Mouse (Mus musculus) retina, postnatal 1 day (tissue): ENCODE results near the gene Tmem132c.
"Not testable (repeated sequence)": the region's sequence is repeated elsewhere in the genome, so short reads cannot be mapped to it uniquely, and the experiment has no call there.

ENCODE experiments used
- DNase-seq: peaks from one replicate; pipeline ENCODE4 v3.0.0-alpha.2; 2012

The Tmem132c gene

DNA sequence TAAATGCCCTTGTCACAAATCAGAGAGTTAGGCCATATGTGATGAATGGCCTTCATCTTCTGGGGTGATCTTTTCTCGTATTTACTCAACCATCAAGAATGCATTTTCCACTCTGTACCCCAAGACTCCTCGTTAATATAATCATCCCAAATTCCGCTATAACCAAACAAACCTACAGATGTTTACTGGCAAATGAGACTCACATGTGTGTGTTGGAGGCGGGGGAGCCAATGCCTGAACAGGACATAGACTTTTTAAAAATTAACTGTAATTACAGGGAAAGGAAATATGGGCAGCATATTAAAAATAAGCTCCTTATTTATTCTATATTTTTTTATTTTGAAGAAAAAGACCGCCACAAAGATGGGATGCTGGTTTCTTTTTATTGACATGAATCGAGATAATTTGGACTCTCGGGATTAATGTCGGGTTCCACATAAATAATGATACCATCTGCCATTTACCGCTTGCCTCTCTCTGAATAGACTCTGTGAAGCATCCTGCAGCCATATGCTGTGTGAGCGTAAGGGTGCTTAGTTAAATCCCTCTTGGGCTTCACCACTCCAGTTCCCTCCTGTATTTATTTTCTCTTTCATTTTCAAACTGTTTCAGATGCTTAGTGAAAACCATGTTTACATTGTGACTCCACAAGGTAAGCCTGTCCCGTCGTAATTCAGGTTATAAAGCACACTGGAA, 105.6 kb downstream of the Tmem132c start:
- DNase-seq: peak; percentile 71

DNA sequence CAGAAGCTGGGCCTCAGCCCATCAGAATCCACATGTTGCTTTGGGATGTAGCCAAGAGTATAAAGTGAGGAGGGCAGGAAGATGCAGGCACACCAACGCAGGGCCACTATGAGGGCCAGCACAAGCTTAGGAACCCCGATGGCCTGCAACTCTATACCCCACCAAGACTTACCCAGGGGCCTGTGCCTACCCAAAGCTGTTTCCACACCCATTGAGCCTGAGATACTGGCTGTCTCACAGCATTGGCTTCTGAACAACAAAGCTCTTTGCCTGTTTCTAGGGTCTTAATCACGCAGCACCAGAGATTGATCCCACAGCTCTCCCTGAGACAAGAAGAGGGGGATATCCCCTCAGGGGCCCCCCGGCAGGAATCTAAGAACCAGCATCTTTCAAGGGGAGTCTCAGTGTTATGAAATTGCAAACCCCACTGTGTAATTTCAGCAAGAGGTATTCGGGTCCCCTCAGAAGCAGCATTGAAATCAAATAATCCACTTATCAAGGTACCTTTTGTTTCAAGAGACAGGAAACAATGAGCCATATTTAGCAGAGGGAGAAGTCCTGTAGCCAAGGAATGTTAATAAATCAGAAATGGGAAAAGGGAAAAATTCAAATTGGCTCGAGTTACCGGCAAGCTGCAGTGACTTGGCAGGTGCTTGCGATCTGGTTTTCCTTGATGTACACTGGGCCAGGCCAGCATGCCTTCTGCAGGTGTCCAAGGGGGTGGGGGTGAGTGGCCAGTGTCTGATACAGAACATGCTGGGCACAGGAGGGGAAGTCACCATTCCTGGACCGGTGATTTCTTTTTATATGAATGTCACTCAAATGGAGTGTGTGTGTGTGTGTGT, 107.8 kb downstream of the Tmem132c start:
- no peak for DNase-seq

DNA sequence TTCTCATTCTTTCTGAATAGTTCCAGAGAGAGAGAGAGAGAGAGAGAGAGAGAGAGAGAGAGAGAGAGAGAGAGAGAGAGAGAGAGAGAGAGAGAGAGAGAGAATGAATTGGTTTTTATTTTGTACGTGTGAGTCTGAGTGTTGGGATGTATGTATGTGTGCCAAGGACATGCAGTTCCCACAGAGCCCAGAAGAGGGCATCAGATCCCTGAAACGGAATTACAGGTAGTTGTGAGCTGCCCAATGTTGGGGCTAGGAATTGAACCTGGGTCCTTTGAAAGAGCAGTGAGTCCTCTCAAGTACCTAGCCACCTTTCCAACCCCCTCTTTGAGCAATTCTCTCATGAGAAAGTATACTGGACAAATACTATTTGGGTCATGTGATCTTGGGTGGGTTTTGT, 111.4 kb downstream of the Tmem132c start:
- no peak for DNase-seq

DNA sequence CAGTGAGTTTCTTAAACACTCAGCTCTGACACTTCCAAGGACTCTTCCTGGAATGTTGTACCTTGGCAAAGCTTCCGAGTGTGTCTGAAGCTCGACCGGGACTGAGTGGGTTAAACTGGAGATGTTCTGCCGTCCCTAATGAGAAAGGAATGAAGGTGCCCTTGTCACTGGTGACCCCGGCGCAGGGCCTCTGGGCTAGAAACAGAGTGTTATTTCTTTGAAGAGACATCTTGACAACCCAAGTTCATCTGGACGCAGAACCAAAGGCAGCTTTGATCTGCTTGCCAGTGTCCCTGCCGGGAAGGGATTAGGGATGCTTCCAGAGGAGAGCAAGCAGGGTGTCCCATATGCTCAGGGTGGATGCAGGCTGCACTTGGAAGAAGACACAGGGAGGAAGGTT, 114.2 kb downstream of the Tmem132c start:
- peak; percentile 46 for DNase-seq

DNA sequence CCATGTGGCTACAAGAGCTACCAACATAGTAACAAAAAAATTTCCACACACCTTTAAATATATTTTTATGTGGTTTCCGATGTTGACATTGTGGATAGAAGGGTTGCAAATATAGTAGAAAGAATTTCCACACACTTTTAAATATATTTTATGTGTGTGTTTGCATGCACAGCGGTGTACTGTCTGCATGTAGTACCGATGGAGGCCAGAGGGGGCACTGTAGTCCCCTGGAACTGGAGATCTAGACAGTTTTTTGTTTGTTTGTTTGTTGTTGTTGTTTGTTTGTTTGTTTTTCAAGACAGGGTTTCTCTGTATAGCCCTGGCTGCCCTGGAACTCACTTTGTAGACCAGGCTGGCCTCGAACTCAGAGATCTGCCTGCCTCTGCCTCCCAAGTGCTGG, 116.3 kb downstream of the Tmem132c start:
- not testable (repeated sequence) for DNase-seq

DNA sequence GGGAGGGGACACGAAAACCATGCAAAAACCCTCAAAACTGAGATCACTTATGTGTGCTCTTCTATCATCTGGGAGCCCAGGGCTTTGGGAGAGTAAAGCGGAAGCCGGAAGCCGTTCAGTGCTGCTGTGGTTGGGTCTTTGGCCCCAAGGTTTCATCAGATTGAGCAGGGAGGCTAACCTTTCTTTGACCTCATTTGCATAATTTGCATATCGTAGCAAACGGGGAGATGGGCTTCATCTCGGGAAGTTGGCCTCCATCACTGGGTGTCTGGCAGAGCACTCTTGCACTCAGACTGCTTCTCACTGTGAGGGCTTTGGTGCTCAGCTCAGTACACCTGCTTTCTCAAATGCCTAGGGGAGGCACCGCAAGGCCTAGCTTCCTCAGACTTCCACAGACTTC, 119.5 kb downstream of the Tmem132c start:
- DNase-seq: no peak

DNA sequence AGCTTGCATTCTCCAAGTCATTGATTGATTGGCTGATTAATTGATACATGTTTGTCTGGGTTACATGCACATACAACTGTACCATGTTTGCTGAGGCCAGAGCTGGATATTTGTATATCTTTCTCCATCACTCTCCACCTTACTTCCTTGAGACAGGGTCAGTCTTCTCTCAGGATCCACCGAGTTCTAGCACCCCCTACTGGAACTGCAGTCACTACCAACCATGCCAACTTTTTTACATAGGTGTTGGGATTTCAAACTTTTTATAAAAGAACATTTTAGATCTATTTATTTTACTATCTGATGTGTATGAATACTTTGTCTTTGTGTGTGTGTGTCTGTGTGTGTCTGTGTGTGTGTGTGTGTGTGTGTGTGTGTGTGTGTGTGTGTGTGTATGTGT, 123.5 kb downstream of the Tmem132c start:
- DNase-seq: no peak

DNA sequence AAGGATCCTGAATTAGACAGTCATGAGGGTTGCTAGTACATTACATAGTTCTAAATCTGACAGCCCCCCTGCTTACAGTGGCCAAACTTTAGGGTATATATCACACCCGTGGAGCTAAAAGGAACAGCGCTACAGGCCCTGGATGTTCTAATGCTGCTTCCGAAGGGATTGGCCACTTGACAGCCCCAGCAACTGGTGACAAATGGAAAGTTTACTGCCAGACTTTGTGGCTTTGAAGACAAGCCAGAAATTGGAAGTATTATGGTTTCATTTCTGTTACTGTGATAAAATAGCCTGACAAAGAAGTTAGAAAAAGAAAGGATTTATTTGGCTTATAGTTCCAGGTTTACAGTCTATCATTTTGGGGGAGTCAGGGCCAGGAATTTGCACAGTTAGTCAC, 126.6 kb downstream of the Tmem132c start:
- DNase-seq: no peak

DNA sequence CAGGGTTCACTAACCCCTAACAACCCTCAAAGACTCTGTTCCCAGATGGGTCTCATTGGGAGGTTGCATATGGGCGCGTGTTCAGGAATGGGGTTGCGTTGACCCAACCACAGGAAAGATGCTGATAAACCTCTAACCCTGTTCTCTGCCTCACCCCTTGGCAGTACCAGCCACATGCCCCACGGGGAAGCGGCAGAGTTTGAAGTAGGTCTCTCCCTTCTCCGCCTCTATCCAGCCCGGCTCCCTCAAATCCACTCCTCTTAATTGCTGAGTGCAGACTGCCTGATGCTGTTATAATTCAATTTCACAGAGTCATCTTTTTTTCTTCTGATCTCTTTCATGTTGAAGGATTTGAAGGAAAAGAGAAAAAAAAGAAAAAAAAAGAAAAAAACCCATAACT, 128.2 kb downstream of the Tmem132c start:
- no peak for DNase-seq

DNA sequence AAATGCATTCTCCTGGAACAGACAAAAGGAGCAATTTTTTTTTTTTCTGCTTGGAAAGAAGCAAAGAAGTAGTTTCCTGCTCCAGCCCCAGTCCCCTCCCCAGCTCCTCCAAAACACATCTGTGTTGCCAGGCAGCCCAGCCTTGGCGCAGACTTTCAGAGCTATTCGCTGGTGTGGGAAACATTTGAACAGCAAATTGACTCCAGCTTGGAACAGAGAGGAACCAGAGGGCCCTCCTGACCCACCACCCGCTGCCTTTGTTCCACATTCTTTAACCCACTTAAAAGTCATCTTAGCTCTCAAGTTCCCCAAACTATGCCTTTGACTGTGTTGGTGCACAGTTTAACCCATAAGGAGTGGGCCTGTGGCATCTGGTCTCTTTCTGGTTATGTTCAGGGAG, 128.9 kb downstream of the Tmem132c start:
- DNase-seq: no peak

DNA sequence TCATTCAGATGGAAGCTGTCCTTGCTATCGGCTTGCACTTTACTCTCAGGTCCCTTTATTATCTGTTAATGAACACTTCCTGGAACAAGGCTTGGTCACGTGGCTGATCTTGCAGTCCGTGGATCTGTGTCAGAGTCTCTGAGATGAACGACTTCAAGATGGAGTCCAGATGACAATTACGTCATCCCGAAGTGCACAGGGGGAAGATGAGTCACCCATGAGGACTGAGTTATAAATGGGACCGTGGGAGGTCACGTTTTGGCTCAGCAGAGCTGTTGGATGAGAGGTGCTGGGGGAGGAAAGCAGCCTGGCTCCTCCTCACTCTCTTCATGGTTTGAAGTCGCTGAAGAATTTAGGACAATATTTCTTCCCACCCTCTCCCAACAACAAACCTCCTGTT, 132.6 kb downstream of the Tmem132c start:
- no peak for DNase-seq

DNA sequence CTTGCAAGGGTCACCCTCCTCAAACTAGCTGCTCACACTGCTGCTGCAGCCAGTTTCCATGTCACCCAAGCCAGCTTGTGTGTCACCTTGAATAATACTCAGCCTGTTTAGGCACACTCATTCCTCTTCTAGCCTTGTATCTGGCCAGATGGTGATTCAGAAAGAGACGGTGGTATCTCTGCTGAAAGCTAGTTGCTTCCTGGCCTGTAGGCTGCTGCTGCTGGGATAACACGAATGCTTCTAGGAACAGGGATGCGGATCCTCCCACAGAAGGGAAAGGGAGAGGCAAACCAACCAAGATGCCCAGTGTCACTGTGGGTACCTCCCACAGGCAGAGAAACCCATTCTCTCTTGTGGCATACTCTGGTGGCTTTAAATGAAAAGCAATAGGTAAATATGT, 134.0 kb downstream of the Tmem132c start:
- DNase-seq: no peak

DNA sequence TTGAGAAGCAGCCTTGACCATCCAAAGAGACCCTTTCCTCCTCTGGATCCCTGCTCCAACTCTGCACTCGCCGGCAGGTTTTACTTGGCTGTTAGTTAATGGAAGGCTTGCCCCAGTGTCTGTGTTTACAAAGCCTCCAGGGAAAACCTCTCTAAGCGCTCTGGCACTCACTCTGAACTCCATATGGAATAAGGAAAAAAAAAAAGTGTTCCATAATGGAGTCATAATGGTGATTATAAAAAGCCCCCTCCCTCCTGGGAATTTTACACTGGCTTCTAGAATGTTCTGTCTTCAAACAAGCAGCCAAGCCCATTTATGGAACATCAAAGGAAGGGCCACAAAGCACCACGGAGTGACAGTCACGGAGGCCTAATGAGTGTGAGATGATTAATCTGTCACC, 136.9 kb downstream of the Tmem132c start:
- DNase-seq: peak; percentile 23

DNA sequence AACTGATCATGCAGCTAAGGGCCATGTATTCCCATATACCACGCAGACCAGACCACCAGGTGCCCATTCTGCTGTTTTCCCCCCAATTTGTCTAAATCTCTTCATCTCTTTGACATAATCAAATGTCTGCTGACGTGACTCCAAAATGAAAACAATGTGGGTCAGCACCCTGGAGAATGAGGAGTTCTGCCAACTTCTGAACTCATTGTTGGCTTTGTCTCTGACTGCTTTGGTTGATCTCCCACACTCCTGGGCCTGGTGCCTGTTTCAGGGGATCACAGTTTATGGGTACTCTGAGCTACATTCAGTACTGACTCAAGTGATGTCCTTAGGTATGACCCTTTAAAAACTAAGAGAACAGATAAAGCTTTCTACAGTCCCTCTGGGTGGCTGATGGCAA, 137.7 kb downstream of the Tmem132c start:
- no peak for DNase-seq

DNA sequence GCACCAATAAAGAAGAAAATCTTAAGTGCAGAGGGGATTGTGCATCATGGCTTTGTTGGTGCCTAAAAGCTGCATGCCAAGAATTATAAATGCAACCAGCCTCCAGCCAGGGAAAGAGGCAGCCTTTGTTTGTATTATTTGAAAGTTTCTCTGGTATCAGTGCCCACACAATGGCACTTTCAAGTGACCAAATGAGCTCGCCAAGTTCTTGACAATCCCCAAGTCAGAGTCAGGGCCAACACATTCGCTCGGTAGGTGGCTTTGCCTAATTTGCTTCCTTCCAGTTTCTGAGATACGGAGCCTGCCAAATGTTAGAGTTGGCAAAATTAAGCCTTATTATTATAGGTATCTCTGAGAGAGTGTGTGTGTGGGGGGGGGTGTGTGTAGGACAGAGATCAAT, 139.6 kb downstream of the Tmem132c start:
- DNase-seq: no peak

DNA sequence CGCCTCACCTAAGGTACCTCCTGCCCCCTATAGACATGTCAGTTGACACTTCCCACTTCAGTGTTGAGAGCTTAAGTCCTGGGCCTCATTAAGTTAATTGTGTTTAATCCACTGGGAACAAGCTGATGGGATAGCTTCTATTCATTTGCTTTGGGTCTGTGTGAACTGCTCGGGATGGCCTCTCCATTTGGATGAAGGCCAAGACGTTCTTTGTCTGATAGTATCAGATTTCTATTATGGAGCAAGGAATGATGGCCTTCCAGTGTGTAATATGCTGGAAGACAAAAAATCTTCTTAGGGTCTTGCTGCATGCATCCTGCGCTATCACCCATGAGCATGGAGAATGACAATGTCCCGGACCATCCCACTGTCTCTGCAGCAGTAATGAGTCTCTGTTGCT, 141.0 kb downstream of the Tmem132c start:
- DNase-seq: peak; percentile 81

DNA sequence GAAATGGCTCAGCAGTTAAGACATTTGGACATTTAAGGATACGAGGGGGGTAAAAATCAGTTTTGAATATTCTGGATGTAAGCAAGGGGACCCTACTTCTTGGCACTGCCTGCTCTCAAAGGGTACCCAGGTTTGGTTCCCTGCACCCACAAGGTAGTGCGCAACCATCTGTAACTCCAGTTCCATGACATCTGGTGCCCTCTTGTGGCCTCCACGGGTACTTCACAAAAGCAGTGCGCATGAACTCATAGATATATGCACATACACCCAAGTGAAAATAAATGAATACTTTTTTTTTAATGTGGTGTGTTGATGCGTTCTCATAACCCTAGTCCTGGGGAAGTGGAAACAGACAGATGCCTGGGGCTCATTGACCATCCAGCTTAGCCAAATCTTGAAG, 149.6 kb downstream of the Tmem132c start:
- DNase-seq: no peak

DNA sequence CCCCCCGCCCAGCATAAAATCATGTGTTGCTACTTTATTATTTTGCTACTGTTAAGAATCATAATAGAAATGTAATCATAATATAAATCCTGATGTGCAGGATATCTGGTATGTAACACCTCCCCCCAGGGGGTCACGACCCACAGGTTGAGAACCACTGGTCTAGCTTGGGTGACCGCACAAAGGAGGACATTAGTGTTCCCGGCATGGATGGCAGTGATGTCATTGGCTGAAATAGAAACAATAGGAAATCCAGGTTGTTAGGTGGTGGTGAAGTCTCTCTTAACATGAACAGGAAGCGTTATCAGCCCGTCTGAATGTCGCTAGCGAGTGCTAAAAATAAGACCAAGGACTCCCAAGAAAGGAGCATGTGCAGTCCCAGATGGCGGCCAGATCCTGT, 155.3 kb downstream of the Tmem132c start:
- no peak for DNase-seq

DNA sequence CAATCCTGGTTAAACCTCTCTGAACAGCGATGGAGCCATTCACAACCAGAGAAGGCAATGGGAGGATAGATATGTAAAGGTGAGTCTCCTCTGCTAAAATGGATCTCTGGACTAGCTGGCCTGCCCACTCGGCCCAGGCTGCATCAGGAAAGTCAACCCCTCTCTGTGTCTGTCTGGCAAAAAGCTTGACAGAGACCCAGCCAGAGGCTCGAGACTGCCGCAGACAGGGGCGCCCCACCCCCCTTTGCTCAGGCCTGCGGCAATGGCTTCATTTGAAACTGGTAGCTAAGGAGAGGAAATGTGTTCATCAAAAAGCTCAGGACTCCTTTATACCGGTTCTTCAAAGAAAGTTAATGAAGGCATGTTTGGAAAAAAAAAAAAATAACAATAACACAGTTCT, 156.4 kb downstream of the Tmem132c start:
- DNase-seq: peak; percentile 26

DNA sequence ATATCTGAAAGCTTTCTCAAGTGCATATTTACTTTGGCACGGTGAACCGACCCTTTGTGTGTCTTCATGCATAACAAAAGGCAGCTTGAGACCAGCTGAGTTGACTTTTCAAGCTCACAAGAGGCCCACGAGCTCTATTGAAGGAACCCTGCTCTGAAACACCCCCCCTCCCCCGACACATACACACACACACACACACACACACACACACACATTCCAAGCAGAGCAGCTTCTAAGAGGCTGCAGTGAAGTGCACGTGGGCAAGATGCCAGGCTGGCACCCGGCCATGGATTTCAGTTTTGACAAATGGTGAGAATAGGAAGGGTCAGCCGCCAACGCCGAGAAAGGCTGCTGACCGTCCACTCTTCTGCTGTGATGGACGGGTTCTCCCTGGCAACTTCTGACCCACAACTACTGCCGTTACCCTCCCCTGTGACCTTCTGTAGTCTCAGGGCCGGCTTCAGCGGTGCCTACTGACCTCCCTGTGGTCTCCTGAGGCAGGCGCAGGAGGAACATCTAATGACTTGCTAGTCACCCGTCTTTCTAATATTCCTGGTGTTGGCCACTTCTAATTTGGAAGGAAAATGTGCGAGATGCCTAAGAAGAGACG, 163.9 kb downstream of the Tmem132c start:
- peak; percentile 85 for DNase-seq

DNA sequence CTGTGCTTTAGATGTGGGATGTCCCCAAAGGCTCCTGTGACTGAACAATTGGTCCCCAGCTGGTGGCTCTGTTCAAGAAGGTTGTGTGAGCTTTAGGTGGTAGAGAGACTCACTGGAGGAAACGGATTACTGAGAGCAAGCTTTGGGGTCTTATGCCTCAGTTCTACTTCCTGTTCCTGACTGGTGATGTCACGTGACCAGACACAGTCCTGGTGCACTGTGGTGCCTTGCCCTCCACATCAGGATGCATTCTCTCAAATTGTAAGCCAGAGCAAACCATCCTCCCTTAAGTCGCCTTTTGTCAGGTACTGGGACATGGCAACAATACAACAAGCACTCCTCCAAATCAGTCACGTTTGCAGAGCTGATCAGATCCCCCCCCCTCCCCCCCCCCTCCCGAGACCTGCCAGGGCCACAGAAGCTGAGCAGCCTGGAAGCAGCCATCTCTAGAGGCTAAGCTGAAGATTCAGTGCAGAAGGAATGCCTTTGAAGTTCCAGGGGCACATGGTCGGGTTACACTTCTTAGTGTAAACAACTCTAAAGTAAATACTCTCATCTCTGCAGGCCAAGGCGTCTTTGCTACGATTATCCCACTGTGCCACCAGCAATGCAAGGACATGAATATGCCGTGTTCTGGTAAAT, 164.5 kb downstream of the Tmem132c start:
- no peak for DNase-seq

DNA sequence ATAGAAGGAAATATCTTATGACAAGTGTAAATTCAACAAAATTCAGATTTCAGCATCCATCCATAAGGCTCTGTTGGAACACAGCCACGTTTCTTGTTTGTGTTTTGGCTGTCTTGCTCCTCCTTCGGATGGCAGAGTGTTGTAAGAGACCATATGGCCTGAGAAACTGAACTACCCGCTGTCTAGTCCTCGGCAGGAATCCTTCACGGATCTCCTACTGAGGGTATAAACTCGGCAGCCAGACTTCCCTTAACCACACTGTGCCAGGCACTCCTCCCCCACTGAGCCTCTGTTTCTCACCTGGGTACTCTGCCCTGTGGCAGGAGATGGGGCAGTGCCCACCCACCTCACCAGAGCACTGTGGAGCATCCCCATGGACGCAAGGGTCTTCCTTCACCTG, 174.9 kb downstream of the Tmem132c start:
- DNase-seq: no peak

DNA sequence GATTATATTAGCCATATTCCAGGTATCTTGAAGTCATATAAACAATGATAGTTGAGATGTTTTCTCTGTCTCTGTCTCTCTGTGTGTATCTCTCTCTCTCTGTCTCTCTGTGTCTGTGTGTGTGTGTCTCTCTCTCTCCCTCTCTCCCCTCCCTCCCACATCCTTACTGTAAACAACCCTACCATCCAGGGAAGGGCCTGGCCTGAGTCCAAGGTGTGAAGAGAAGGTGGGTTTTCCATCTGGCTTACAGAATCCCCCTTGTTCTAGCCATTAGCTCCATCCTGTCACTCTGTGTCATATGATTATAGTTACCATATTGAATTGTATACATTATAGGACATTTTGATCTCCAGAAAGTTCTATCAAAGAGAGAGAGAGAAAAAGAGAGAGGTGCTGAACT, 182.3 kb downstream of the Tmem132c start:
- no peak for DNase-seq

DNA sequence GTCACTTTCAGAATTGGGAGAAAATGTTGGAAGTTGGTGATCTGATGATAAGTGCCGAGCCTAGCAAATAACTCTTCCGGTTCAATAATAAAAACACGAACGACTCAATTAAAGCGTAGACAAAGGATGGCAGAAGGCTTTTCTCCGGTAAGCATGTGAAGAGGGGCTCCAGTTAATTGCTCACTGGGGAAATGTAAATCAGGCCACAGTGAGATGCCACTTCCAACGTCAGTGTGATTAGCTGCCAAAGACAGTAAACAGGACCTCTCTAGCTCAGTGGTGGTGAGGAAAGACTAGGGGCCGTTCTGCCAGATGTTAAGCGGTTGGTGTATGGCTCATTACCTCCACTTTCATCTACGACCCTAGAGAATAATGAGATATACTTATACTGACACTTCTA, 187.5 kb downstream of the Tmem132c start:
- peak; percentile 66 for DNase-seq
